Mouse (Mus musculus) layer of hippocampus, adult 9-11 months (tissue): ENCODE data around the gene Cry2.

ENCODE experiments used
- DNase-seq: peaks from one replicate; pipeline ENCODE4 v3.0.0; 2022

The Cry2 gene

DNA sequence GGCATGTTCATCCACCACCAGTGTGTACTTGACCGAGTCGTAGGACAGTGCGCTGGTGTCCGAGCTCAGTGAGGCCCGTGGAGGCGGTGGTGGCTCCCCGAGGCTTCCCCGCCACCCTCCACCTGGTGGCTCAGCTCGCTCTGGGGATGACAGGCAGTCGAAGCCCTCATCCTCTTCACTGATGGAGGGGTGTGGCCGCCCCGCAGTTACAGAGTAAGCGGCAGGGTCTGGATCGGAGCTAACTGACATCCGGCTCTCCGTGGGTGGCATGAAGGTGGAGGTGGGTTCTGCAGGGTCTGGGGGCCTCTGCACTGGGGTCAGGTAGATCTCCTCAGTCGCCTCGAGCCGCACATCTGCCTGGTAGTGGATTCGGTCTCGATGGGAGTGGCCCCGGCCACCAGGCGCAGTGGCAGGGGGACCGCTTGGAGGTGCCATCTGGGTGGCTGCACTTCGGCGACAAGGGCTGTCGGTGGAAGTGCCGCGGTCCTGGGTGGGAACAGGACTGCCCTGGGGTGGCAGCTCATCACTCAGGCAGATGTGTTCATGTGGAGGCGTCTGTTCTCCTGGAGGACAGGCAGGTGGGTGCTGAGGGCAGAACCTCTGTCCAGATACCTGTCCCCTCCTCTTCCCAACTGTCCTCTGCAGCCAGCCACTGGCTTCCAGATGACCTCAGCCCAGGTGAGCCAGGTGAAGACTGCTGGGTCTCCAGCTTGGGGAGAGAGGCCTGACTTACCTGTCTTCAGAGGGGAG lies 46.8 kb downstream of the Cry2 start:
- no peak for DNase-seq

DNA sequence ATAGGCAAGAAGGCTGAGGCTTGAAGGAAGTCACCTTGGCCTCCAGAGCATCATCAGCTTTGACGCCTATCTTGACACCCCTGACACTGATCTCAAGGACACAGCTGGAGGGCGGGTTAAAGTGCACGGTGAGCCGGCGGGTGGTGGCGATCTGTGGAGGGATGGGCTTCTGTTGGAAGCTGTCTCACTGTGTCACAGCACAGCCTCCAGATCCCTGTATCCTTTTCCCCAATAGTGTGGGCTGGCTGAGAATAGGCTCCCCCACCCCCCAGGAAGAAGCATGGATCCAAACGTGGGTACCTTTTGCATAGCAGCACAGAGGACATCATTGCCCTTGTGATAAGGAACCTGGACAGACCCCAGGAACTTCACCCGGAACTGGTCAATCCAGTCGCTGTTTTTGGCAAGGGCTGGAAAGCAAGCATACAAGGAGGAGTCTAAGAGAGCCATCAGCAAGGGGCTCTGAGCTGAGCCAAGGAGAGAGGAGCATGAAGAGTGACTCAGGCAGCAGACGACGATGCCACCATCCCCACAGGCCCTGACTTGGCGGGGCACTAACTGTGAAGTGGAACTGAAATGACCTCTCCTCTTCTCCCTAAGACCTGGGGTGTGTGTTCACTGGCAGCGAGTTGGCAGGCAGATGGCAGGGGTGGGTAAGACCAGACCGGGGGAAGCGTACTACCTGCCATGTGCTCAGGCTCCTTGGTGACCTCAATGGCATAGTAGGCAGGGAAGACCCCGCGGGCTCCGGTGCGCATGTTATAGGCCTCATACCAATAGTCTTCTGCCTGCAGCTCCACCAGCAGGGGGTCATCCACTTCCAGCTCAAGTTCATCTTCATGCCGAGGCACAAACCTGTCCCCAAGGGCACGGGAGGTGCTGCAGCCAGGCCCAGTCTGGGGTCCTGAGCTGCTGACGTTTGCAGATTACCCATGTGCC lies 48.5 kb downstream of the Cry2 start:
- no peak for DNase-seq

- no peak for DNase-seq
These were observed 49.7 kb downstream of the Cry2 start for GRCm38 (mm10) chr2:92384101-92384500.

GRCm38 (mm10) chr2:92382759-92383158 lies 51.1 kb downstream of the Cry2 start:
- no peak for DNase-seq

GRCm38 (mm10) chr2:92381901-92382588 lies 51.8 kb downstream of the Cry2 start, which contains the start of gene 1700029I15Rik:
1700029I15Rik (plus strand) TSS chr2:92382538.
- DNase-seq = no peak

- DNase-seq = no peak
These were observed 52.7 kb downstream of the Cry2 start for GRCm38 (mm10) chr2:92381161-92381560.

DNA sequence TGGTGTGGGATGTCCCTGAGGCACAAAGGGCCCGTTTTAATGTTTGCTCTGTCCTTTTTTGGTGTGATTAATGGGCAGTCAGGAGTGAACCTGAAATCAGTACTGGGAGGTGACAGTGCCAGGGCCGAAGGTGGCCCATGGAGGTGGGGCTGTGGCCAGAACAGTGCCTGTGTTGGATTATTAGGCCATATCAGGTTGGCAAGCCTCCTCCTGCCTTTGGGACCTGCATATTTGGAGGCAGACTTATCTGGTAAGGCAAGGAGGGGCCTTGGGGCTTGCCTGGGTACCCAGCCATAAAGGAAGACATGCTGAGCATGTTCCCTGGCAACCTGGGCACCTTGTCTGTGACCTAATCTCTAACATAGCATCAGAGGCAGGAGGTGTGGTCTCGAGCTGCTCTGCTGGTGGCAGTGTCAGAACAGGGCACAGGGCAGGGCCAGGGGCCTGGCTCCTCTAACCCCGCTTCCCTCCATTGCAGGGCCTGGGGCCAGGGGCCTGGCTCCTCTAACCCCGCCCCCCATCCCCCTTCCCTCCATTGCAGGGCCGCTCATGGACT lies 53.3 kb downstream of the Cry2 start:
- no peak for DNase-seq

DNA sequence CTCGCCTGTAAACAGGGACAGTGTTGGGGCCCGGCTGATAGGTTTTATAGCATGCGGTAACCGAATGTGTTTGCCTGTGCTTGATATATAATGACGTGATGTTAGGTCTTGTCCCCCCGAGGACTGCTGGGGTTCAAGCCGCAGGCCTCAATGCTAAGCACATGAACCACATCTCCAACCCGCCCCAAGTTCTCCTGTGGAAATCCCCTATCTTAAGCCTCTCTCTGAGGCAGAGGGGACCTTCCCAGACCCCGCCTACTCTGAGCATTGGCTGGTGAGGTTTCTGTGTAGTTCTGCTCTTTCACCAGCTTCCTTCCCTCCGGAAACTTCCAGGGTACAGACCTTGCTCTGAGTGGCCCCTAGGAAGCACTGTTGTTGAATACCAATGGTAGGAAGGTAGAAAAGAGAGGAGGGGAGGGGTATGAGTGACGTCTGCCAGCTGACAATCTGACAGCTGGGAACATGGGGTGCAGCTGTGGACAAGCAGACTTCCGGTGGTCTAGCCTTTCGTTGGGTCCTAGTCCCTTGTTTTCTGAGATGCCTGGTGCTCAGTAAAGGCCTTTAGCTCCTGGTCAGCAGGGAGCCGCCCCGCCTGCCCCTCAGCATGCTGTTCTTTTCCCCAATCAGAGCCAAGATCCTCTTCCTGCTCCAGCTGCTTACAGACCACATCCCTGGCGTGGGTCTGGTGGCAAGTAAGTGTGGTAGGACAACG lies 53.9 kb downstream of the Cry2 start:
- DNase-seq = no peak

DNA sequence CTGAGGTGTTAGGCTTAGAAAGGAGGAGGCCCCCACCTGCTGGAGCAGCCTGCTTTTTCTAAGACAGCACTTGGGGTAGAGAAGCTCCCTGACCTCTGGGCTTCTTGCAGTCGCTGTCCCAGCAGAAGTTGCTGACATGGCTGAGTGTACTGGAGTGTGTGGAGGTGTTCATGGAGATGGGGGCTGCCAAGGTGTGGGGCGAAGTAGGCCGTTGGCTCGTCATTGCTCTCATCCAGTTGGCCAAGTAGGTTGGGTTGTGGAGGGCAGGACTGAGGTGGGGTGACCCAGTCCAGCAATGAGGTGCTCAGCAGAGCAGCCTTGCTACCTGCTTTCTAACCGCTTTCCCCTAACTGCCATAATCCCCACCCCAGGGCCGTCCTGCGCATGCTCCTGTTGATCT lies 56.5 kb downstream of the Cry2 start:
- no peak for DNase-seq

DNA sequence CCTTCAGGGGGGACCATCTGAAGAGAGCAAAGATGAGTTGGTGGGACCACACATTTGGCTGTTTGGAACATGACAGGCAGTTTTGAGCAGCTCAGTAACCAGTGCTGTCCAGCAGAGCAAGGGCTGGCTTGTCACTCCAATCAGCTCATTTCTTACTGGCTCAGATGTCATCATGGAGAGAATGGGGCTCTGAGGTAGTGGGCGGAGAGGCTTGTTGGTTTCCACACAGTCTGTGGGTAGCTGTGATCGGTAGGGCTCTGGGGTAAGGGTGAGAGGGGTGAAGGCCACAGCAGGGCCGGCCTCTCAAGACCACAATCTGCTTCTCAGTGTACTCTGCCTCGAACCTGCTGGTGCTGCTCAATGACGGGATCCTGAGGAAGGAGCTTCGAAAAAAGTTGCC lies 57.5 kb downstream of the Cry2 start:
- no peak for DNase-seq

DNA sequence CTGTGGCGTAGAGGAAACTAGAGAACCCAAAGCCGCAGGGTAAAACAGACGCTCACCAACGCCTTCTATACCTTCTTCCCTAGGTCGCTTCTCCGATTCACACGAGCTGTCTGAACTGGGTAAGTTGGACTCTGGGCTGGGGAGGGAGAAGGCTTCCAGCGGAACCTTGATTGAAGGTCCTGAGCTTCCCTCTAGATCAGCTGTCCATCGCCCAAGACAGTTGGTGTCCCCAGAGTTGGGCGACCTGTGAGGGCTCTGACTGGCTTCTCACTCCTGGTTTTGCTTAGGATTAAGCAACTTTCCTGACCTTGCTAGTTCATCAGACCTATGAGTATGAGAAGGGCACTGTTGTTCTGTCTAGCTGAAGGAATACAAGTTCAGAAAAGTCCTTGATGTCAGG lies 58.1 kb downstream of the Cry2 start:
- DNase-seq = no peak

DNA sequence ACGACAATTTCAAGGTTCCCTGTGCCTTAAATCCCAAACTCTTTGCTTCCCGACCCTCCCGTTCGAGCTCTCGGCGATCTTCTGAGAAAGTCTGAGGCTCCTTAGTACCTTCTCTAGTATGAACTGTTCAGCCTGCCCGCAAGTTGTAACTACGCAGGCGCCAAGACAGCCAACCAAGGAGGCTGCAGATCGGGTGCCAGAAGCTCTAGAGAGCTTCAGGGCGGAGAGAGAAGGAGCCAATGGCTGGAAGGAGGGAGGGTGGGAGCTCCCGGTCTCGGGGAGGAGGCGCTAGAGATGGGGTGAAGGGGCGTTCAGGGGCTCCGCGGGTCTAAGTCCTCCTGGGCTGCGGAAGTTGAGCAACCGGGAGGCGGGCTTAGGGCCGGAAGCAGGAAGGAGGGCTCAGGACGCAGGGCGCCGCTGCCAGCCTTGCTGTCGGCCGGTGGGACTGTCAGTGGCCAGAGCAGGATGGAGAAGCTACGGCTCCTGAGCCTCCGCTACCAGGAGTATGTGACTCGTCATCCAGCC lies 58.7 kb downstream of the Cry2 start:
- peak; percentile 98 for DNase-seq

GRCm38 (mm10) chr2:92374514-92374913 lies 59.3 kb downstream of the Cry2 start, which contains the start of the genes Pex16 and Large2:
Pex16 (plus strand) TSS chr2:92374676.
Large2 (minus strand) TSS chr2:92374869.
- no peak for DNase-seq

- no peak for DNase-seq
These were observed 60.4 kb downstream of the Cry2 start for GRCm38 (mm10) chr2:92373437-92373813.

- DNase-seq = no peak
These were observed 60.9 kb downstream of the Cry2 start for GRCm38 (mm10) chr2:92372767-92373436.

DNA sequence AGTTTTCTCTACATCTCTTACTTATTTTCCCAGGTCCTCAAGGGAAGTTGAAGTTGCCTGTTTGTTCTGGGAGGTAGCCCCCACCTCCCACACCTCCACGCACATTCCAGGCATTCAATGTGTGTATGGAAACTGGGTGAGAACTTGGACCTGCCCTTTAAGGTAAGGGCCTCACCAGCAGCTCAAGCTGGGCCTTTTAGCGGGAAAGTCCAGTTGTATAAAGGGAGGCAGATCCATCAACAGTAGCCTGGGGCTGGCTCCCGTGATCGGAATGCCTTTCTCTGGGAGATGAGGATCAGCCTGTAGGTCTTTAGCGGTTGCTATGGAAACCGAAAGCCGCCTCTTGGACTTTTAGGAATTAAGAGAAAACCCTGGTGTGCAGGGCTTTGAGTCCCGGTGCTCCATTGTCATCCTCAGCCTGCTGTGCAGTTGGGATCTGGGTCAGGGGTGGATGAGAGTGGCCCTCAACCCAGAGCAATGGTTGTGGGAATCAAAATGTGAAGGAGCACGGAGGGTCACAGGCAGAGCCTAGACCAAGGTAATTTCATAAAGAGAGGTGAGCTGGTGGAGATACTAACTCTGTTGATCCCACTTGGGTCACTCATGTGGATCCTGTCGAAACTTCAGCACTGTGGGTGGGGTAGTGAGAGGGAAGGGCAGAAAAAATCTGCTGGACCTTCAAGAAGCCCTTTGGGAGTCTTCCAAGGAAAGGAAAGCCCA lies 61.7 kb downstream of the Cry2 start:
- DNase-seq = no peak

DNA sequence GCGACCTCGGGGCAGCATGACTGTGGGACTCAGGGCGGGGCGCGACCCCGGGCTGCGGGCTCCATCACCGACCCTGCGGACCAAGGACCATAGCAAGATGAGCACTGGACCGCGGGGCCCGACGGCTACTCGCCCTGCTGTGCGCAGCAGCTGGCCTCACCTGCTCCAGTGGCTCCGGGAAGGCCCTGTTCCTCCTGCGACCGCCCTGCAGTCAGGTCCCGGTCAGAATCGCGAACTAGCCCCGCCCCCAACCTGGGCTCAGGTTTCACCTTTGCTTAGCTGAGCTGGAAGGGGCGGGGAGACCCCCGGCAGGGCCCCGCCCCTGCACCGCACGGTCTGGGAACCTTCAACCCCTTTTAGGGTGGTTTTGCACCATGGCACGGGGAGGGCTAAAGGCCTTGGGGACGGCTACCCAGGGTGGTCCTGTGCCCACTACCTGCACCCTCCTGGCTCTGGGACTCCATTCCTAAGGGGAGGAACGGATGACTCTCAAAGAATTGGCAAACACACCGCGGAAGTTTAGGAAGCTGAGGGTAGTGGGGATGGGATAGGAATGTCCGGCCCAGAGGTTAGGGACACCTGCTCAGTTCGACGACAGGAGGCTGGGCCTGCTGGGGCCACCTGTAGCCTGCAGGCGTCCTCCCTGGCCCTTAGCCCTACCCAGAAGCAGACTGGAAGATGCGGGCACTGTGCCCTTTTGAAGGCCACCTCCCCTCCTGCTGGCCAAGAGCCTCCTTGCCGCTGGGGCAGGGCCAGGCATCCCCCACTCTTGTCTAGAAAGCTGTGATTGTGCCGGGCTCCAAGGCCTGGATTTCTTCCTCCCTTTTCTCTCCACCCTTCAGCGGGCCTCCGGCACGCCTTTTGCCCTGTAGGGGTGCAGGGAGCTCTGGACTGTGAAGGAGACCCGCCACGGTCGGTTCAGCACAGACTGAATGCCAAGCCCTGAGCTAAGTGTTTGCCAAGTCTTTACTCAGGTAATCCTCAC lies 62.7 kb downstream of the Cry2 start:
- no peak for DNase-seq

GRCm38 (mm10) chr2:92370375-92370774 lies 63.5 kb downstream of the Cry2 start:
- no peak for DNase-seq

DNA sequence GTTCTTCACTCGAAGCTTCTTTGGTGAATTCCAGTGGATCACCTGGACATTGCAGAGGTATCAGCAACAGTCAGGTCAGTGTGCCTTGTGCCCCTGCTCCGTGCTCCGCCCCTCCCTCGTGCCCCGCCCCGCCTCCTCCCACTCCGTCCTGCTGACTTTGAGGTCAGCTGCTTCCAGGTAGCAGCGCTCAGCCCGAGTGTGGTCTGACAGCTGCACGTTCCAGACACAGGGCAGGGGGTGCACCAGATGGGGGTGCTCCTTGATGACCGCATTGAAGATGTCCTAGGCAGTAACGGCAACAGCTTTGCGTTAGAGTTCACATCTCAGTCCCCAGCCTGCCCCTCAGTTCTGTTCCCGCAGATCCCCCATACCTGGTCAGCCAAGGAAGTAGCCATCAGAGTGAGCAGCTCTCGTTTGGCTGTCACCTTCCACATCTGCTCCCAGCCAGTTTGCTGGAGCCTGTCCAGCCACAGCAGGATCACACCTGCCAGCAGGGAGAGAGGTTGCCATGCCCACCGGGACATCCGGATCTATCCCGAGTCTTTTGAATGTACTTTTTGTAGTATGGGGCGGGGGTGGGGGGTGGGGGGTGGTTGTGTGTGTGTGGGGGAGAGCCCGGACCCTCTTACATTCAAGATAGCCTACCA lies 66.3 kb downstream of the Cry2 start:
- DNase-seq = no peak
